Mouse (Mus musculus) stomach, embryonic 14.5 days (tissue): Measurements from ENCODE around the gene Ccdc9b. TPM values are rescaled to one million over a fixed set of nuclear protein-coding genes. Genes with fewer than 3 reads are reported as not detected.

ENCODE experiments used
- ATAC-seq: fragments of 200-750 bp; cut with Nextera tagmentation; 2 replicates; pipeline ENCODE4 v1.8.0; 2017; ENCODE audit warnings: low read depth, moderate TSS enrichment; ENCODE audit not compliant: insufficient number of reproducible peaks, insufficient read depth, low FRiP score
- H3K27ac ChIP-seq: fragments of 300-500 bp; sonication (generic); 2 replicates; pipeline ENCODE4 v1.5.1; 2014; ENCODE audit warnings: mild to moderate bottlenecking, low read length, moderate library complexity, mixed read lengths
- H3K27me3 ChIP-seq: fragments of 300-500 bp; sonication (generic); 2 replicates; pipeline ENCODE4 v1.6.1; 2014; ENCODE audit warnings: low read length, control low read depth, mixed read lengths; ENCODE audit not compliant: control insufficient read depth, insufficient read depth
- H3K36me3 ChIP-seq: fragments of 300-500 bp; sonication (generic); 2 replicates; pipeline ENCODE4 v1.6.1; 2014; ENCODE audit warnings: mild to moderate bottlenecking, control low read depth, low read length, moderate library complexity, mixed read lengths; ENCODE audit not compliant: control insufficient read depth, insufficient read depth
- H3K4me1 ChIP-seq: fragments of 300-500 bp; sonication (generic); 2 replicates; pipeline ENCODE4 v1.6.1; 2014; ENCODE audit warnings: low read length, control low read depth, mixed read lengths; ENCODE audit not compliant: control insufficient read depth, insufficient read depth
- H3K4me2 ChIP-seq: fragments of 300-500 bp; sonication (generic); replicated peaks from 2 replicates; pipeline ENCODE4 v1.6.1; 2014; ENCODE audit warnings: low read depth, low read length, control low read depth
- H3K4me3 ChIP-seq: fragments of 300-500 bp; sonication (generic); 2 replicates; pipeline ENCODE4 v1.5.1; 2014; ENCODE audit warnings: low read depth, low read length, control low read depth
- H3K9ac ChIP-seq: fragments of 300-500 bp; sonication (generic); replicated peaks from 2 replicates; pipeline ENCODE4 v1.6.1; 2014; ENCODE audit warnings: low read depth, mild to moderate bottlenecking, control low read depth, low read length, moderate library complexity, mixed read lengths
- H3K9me3 ChIP-seq: fragments of 300-500 bp; sonication (generic); 2 replicates; pipeline ENCODE4 v1.6.1; 2016; ENCODE audit warnings: low read depth, low read length, control low read depth; ENCODE audit not compliant: control insufficient read depth
- WGBS: fragments of 180-500 bp; shearing (Covaris S2); extraction: QIAGEN DNeasy Blood & Tissue Kit; methylation state at CpG from one replicate; pipeline ENCODE4 v1.1.7; 2014; 5-methylcytosine and 5-hydroxymethylcytosine counted together
- polyA plus RNA-seq: library from polyadenylated mRNA; unstranded; fragments of >200 nt; fragmentation: Nextera tagmentation; extraction: Ambion mirVana; gene quantifications from 2 replicates; pipeline ENCODE4 v1.2.1, GENCODE M21; 2014

Ccdc9b gene
- polyA plus RNA-seq, 1 experiment from 2014 or later = 0.75 TPM

GRCm38 (mm10) chr2:118708472-118708871 lies 54.0 kb downstream of the Ccdc9b start:
- peaks cover 64% of the 10 kb centered on the region for H3K27me3 ChIP-seq
- ATAC-seq = no peak
- H3K4me3 ChIP-seq = no peak overlapping the region
- H3K27ac ChIP-seq = no peak overlapping the region
- no peak overlapping the region for H3K4me2 ChIP-seq
- no peak overlapping the region for H3K9ac ChIP-seq
- no peaks in the 10 kb centered on the region for H3K9me3 ChIP-seq
- H3K36me3 ChIP-seq = no peaks in the 10 kb centered on the region
- H3K4me1 ChIP-seq = peaks cover 12% of the 10 kb centered on the region
- WGBS = 85% methylated on average over 4 of the region's 4 CpGs

GRCm38 (mm10) chr2:118706436-118706835 lies 56.0 kb downstream of the Ccdc9b start:
- Histone ChIP-seq H3K27me3 (peaks cover 68% of the 10 kb centered on the region), H3K36me3 (no peaks in the 10 kb centered on the region), H3K9me3 (no peaks in the 10 kb centered on the region), H3K4me1 (peaks cover 22% of the 10 kb centered on the region), H3K9ac (no peak overlapping the region), H3K27ac (no peak overlapping the region), H3K4me3 (no peak overlapping the region), H3K4me2 (no peak overlapping the region)
- 13% methylated on average over 6 of the region's 6 CpGs for WGBS
- ATAC-seq = no peak

Other genes starting within 250 kb of the Ccdc9b start
- gene Bmf, start 213.0 kb downstream of the Ccdc9b start, polyA plus RNA-seq = 7.7 and 8.2 TPM in 2 replicates
- gene Bub1b, start 164.4 kb downstream of the Ccdc9b start, polyA plus RNA-seq = 80.4 and 81.2 TPM in 2 replicates
- gene Pak6, start 99.4 kb downstream of the Ccdc9b start, polyA plus RNA-seq = 3.0 and 3.3 TPM in 2 replicates
- gene Ankrd63, start 58.7 kb downstream of the Ccdc9b start, polyA plus RNA-seq = 0.07 TPM in 1 of 2 replicates, not detected in the other
- gene Plcb2, start 34.2 kb downstream of the Ccdc9b start, polyA plus RNA-seq = 1.3 and 2.0 TPM in 2 replicates
- 33.0 and 33.5 TPM in 2 replicates for gene Inafm2, start 16.9 kb downstream of the Ccdc9b start, polyA plus RNA-seq
- gene Phgr1, start 10.1 kb upstream of the Ccdc9b start, polyA plus RNA-seq = 22.2 and 24.8 TPM in 2 replicates
- gene Disp2, start 17.1 kb upstream of the Ccdc9b start, polyA plus RNA-seq = 2.1 and 2.8 TPM in 2 replicates
- gene Knstrn, start 51.3 kb upstream of the Ccdc9b start, polyA plus RNA-seq = 103 and 105 TPM in 2 replicates
- 55.9 and 57.9 TPM in 2 replicates for gene Ivd, start 99.3 kb upstream of the Ccdc9b start, polyA plus RNA-seq
- 1.8 TPM in 2 replicates for gene Bahd1, start 137.7 kb upstream of the Ccdc9b start, polyA plus RNA-seq
- 37.5 and 38.0 TPM in 2 replicates for gene Chst14, start 163.8 kb upstream of the Ccdc9b start, polyA plus RNA-seq